Mouse (Mus musculus) C2C12 (cell line): ENCODE results near the gene Stoml2.

Source experiments
- CTCF ChIP-seq: IDR thresholded peaks from one replicate; pipeline ENCODE4 v1.5.1; 2011; ENCODE audit not compliant: control insufficient read depth, insufficient read depth, insufficient read length
- MYOD1 ChIP-seq: IDR thresholded peaks from one replicate; pipeline ENCODE4 v1.6.1; 2011; ENCODE audit warnings: low read depth; ENCODE audit not compliant: control insufficient read depth, insufficient read length
- USF1 ChIP-seq: IDR thresholded peaks from one replicate; pipeline ENCODE4 v1.6.1; 2011; ENCODE audit warnings: low read depth, mild to moderate bottlenecking, control low read depth, moderate library complexity

GRCm38 (mm10) chr4:42988296-42988695, 43.2 kb downstream of the Stoml2 start:
- TF ChIP-seq CTCF (no peak), USF1 (no peak), MYOD1 (no peak)
